Mouse (Mus musculus) cerebellum, adult 11-12 months (tissue): ENCODE data around the gene Mcee.

Source experiments
- DNase-seq: peaks from one replicate; pipeline ENCODE4 v3.0.0; 2022

Gene Mcee

GRCm38 (mm10) chr7:64439595-64440518 is 47.5 kb downstream of the Mcee start:
- no peak for DNase-seq

GRCm38 (mm10) chr7:64440519-64440918 is 48.1 kb downstream of the Mcee start:
- no peak for DNase-seq

GRCm38 (mm10) chr7:64450631-64451030 is 58.2 kb downstream of the Mcee start:
- DNase-seq = peak; percentile 16

GRCm38 (mm10) chr7:64451441-64451840 is 59.0 kb downstream of the Mcee start:
- peak; percentile 90 for DNase-seq

GRCm38 (mm10) chr7:64451861-64452382 is 59.5 kb downstream of the Mcee start:
- no peak for DNase-seq

- peak; percentile 62 for DNase-seq
Measured at GRCm38 (mm10) chr7:64452471-64453222, 60.2 kb downstream of the Mcee start.

GRCm38 (mm10) chr7:64456176-64456575 is 63.8 kb downstream of the Mcee start:
- DNase-seq = no peak

- DNase-seq = no peak
Measured at GRCm38 (mm10) chr7:64456676-64457075, 64.3 kb downstream of the Mcee start.

- DNase-seq = no peak
Measured at GRCm38 (mm10) chr7:64457811-64458210, 65.4 kb downstream of the Mcee start.
